Mouse (Mus musculus): Measurements from ENCODE around the gene Vwa3b.

GRCm38 (mm10) chr1:36986396-36987160 is 39.8 kb upstream of the Vwa3b start:
- TF ChIP-seq CTCF (IDR thresholded peaks at IDR 0.05; ENCODE audit: extremely low read depth, insufficient read length, insufficient replicate concordance, low read depth, low read length) (no peak), POLR2A (IDR thresholded peaks at IDR 0.05; ENCODE audit: low read depth, low read length) (no peak)
